18 mouse cellular contexts compared by ENCODE assay signal in the genomic region with DNA sequence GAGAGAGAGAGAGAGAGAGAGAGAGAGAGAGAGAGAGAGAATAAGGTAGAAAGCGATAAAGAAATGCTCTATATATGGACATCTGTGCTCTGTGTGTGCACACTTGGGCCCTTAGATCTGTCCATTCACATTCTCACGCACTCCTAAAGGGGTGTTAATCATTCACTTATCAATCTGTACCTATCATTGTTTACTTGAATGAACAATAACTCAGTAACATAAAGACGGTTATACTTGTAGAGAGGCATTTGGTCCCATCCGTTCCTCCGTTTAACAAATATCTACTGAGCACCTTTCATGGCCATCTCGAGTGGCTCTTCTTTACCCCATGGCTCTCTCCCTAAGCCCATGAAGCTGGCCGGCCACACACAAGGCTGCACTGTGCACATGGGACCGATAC.
"Had no signal": no experiment of that assay in that cellular context is flagged by ENCODE, and none has a peak within 500 bp of the region (broad histone marks: within the 10 kb centered on the region; RNA-seq: fewer than 3 reads in every experiment).

No protein-coding gene starts in this region.

- H3K27me3 ChIP-seq: embryonic facial prominence, embryonic 12.5 days; embryonic facial prominence, embryonic 13.5 days; embryonic facial prominence, embryonic 15.5 days; forebrain, embryonic 12.5 days; forebrain, embryonic 13.5 days; forebrain, embryonic 15.5 days had no signal

- H3K4me3 ChIP-seq: embryonic facial prominence, embryonic 10.5 days; embryonic facial prominence, embryonic 12.5 days; embryonic facial prominence, embryonic 13.5 days; embryonic facial prominence, embryonic 15.5 days; erythroblast, embryonic 14.5 days; forebrain, embryonic 10.5 days; forebrain, embryonic 12.5 days; forebrain, embryonic 13.5 days; forebrain, embryonic 15.5 days; gastrocnemius, adult 2 months; heart, adult 2 months had no signal

- H3K4me1 ChIP-seq: forebrain, embryonic 13.5 days; forebrain, embryonic 15.5 days had no signal

- H3K36me3 ChIP-seq: embryonic facial prominence, embryonic 10.5 days; embryonic facial prominence, embryonic 12.5 days; embryonic facial prominence, embryonic 13.5 days; embryonic facial prominence, embryonic 15.5 days; forebrain, embryonic 10.5 days; forebrain, embryonic 12.5 days; forebrain, embryonic 15.5 days had no signal

- DNase-seq: cerebellum, adult 9-11 months; gastrocnemius, adult 2 months; gastrocnemius, postnatal 10 days; gastrocnemius, postnatal 14 days; gastrocnemius, postnatal 25 days; gastrocnemius, postnatal 36 days; heart, adult 11 months had no signal

- H3K9me3 ChIP-seq: embryonic facial prominence, embryonic 10.5 days; embryonic facial prominence, embryonic 12.5 days; embryonic facial prominence, embryonic 15.5 days; forebrain, embryonic 12.5 days; forebrain, embryonic 13.5 days; forebrain, embryonic 15.5 days had no signal

- H3K9ac ChIP-seq: embryonic facial prominence, embryonic 12.5 days; embryonic facial prominence, embryonic 13.5 days; embryonic facial prominence, embryonic 15.5 days; forebrain, embryonic 12.5 days; forebrain, embryonic 13.5 days; forebrain, embryonic 15.5 days; forebrain, postnatal 0 days had no signal

- H3K27ac ChIP-seq: embryonic facial prominence, embryonic 10.5 days; embryonic facial prominence, embryonic 12.5 days; embryonic facial prominence, embryonic 13.5 days; embryonic facial prominence, embryonic 15.5 days; forebrain, embryonic 10.5 days; forebrain, embryonic 12.5 days; forebrain, embryonic 13.5 days; forebrain, embryonic 15.5 days; gastrocnemius, adult 2 months; heart, adult 2 months had no signal

- H3K4me2 ChIP-seq: embryonic facial prominence, embryonic 12.5 days; embryonic facial prominence, embryonic 13.5 days; embryonic facial prominence, embryonic 15.5 days; forebrain, embryonic 12.5 days; forebrain, embryonic 13.5 days; forebrain, embryonic 15.5 days had no signal
